Mouse (Mus musculus) MEL (cell line): Measurements from ENCODE around the gene Sema3b. TPM values are rescaled to one million over a fixed set of nuclear protein-coding genes. Genes with fewer than 3 reads are reported as not detected.
A peak's percentile ranks its signal among the peaks of the same experiment; 100 is the strongest.

Experiments used
- DNase-seq: peaks from one replicate; pipeline ENCODE4 v3.0.0; 2011; ENCODE audit warnings: low read depth, low spot score
- H3K27ac ChIP-seq: 2 replicates; pipeline ENCODE4 v1.5.1; 2012; ENCODE audit warnings: low read depth, mild to moderate bottlenecking, control low read depth, low read length, moderate library complexity; ENCODE audit not compliant: control insufficient read depth
- H3K27me3 ChIP-seq, 2 experiments: fragments of 150-350 bp in 1 of 2; sonication (generic) in 1 of 2; 2 replicates each; pipeline ENCODE4 v1.6.1; 2012; ENCODE audit warnings: low read length in 2 of 2, mild to moderate bottlenecking in 2 of 2, improper control_type of control experiment in 1 of 2, moderate library complexity in 1 of 2; ENCODE audit not compliant: insufficient read depth in 2 of 2, control insufficient read depth in 1 of 2
- H3K36me3 ChIP-seq, 2 experiments: 2 replicates each; pipeline ENCODE4 v1.6.1; 2012 to 2014; ENCODE audit warnings: low read length in 2 of 2, improper control_type of control experiment in 1 of 2, inconsistent platforms in 1 of 2, mild to moderate bottlenecking in 1 of 2; ENCODE audit not compliant: insufficient read depth in 2 of 2, control insufficient read depth in 1 of 2
- H3K4me1 ChIP-seq, 2 experiments: fragments of 150-350 bp in 1 of 2; sonication (generic) in 1 of 2; 2 replicates each; pipeline ENCODE4 v1.6.1; 2012; ENCODE audit warnings: low read length in 2 of 2, improper control_type of control experiment in 1 of 2, mild to moderate bottlenecking in 1 of 2; ENCODE audit not compliant: insufficient read depth in 2 of 2, control insufficient read depth in 1 of 2
- H3K4me3 ChIP-seq, 2 experiments: fragments of 150-350 bp in 1 of 2; sonication (generic) in 1 of 2; 2 replicates each; pipeline ENCODE4 v1.5.1; 2012; ENCODE audit warnings: low read depth in 2 of 2, low read length in 2 of 2, mild to moderate bottlenecking in 2 of 2, moderate library complexity in 2 of 2, control low read depth in 1 of 2, improper control_type of control experiment in 1 of 2; ENCODE audit not compliant: control insufficient read depth in 1 of 2, insufficient read depth in 1 of 2
- H3K79me2 ChIP-seq: 2 replicates; pipeline ENCODE4 v1.6.1; 2012; ENCODE audit warnings: mild to moderate bottlenecking, low read length, moderate library complexity; ENCODE audit not compliant: control insufficient read depth, poor library complexity, insufficient read depth
- H3K9ac ChIP-seq: 2 replicates; pipeline ENCODE4 v1.6.1; 2012; ENCODE audit warnings: low read depth, mild to moderate bottlenecking, control low read depth, low read length, moderate library complexity; ENCODE audit not compliant: control insufficient read depth, poor library complexity, severe bottlenecking
- H3K9me3 ChIP-seq: fragments of 150-350 bp; sonication (generic); replicated peaks from 2 replicates; pipeline ENCODE4 v1.6.1; 2012; ENCODE audit warnings: mild to moderate bottlenecking, low read length, improper control_type of control experiment, moderate library complexity; ENCODE audit not compliant: insufficient read depth
- BHLHE40 ChIP-seq: IDR thresholded peaks from 2 replicates; pipeline ENCODE4 v1.6.1; 2012; ENCODE audit warnings: low read depth, mild to moderate bottlenecking, inconsistent platforms, low read length, improper control_type of control experiment, borderline replicate concordance
- CHD2 ChIP-seq: IDR thresholded peaks from 2 replicates; pipeline ENCODE4 v1.6.1; 2011; ENCODE audit warnings: low read length, improper control_type of control experiment
- E2F4 ChIP-seq: IDR thresholded peaks from 2 replicates; pipeline ENCODE4 v1.6.1; 2011; ENCODE audit warnings: low read depth, low read length, improper control_type of control experiment, borderline replicate concordance
- GABPA ChIP-seq: IDR thresholded peaks from 2 replicates; pipeline ENCODE4 v1.6.1; 2012; ENCODE audit warnings: low read depth, mild to moderate bottlenecking, inconsistent platforms, low read length, improper control_type of control experiment, moderate library complexity
- KAT2A ChIP-seq: conservative IDR thresholded peaks from 2 replicates; pipeline ENCODE4 v1.6.1; 2012; ENCODE audit warnings: low read depth, low read length, improper control_type of control experiment, inconsistent platforms
- MAFK ChIP-seq: IDR thresholded peaks from 2 replicates; pipeline ENCODE4 v1.6.1; 2011; ENCODE audit warnings: low read depth, mild to moderate bottlenecking, low read length, improper control_type of control experiment, borderline replicate concordance
- MAX ChIP-seq: IDR thresholded peaks from 2 replicates; pipeline ENCODE4 v1.6.1; 2011; ENCODE audit warnings: low read length, improper control_type of control experiment
- MYB ChIP-seq: IDR thresholded peaks from 2 replicates; pipeline ENCODE4 v1.6.1; 2011; ENCODE audit warnings: mild to moderate bottlenecking, low read depth, low read length, improper control_type of control experiment
- POLR2A ChIP-seq, 2 experiments: IDR thresholded peaks; 2 replicates each; pipeline ENCODE4 v1.6.1; 2011 to 2012; ENCODE audit warnings: low read length in 2 of 2, mild to moderate bottlenecking in 2 of 2, control low read depth in 1 of 2, improper control_type of control experiment in 1 of 2, low read depth in 1 of 2, moderate library complexity in 1 of 2; ENCODE audit not compliant: control insufficient read depth in 1 of 2, insufficient read depth in 1 of 2, poor library complexity in 1 of 2
- RAD21 ChIP-seq: IDR thresholded peaks from 2 replicates; pipeline ENCODE4 v1.6.1; 2011; ENCODE audit warnings: mild to moderate bottlenecking, low read depth, low read length, improper control_type of control experiment
- UBTF ChIP-seq: IDR thresholded peaks from 2 replicates; pipeline ENCODE4 v1.6.1; 2012; ENCODE audit warnings: low read depth, mild to moderate bottlenecking, inconsistent platforms, low read length, improper control_type of control experiment, moderate library complexity, borderline replicate concordance; ENCODE audit not compliant: insufficient read depth
- USF2 ChIP-seq, 2 experiments: IDR thresholded peaks; 2 replicates each; pipeline ENCODE4 v1.6.1; 2011 to 2012; ENCODE audit warnings: improper control_type of control experiment in 2 of 2, low read length in 2 of 2, borderline replicate concordance in 1 of 2, inconsistent platforms in 1 of 2, low read depth in 1 of 2, mild to moderate bottlenecking in 1 of 2; ENCODE audit not compliant: insufficient read depth in 1 of 2
- polyA plus RNA-seq, 2 experiments: library from polyadenylated mRNA; stranded (reverse) in 1 of 2; unstranded in 1 of 2; fragments of >175 nt in 1 of 2; fragments of >200 nt in 1 of 2; gene quantifications; 2 replicates each; pipeline versions ENCODE4 v1.2.1 to v1.2.4; 2012; ENCODE audit warnings: low replicate concordance in 2 of 2, low read depth in 1 of 2; ENCODE audit not compliant: insufficient read length in 2 of 2, insufficient read depth in 1 of 2, missing spikeins in 1 of 2
- total RNA-seq: library from RNA; depleted of rRNA; stranded (reverse); fragments of 300-350 nt; gene quantifications from 2 replicates; pipeline ENCODE4 v1.2.3, GENCODE M21; 2012

Gene Sema3b
- total and polyA plus RNA-seq, 3 experiments: 0.04 to 0.21 TPM; not detected in 1

DNA sequence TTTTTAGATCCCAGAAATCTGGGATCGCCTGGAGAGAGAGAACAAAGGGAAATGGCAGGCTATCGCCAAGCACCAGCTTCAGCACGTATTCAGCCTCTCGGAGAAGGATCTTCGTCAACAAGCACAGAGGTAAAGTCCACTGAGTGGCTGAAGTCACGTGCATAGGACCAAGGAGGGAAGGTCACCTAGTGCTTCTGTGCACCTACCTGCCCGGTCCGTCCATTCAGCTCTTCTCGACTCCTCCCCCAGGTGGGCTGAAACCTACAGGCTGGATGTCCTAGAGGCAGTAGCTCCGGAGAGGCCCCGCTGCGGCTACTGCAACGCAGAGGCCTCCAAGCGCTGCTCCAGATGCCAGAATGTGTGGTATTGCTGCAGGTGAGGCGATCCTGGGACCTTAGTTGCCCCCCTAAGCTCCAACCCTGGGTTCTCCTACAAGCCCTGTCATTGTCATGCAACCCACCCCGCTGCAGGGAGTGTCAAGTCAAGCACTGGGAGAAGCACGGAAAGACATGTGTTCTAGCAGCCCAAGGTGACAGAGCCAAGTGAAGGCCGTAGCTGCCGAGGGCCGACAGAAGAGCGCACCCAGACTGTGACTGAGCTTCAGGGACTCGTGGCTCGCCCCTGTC is 58.4 kb downstream of the Sema3b start:
- TF ChIP-seq MAX (peak; percentile 53; the same call in 1 of the 2 replicates), E2F4 (no peak)
- Histone ChIP-seq H3K36me3 (peaks cover 0 to 15% of the 10 kb centered on the region in 2 experiments; a peak in 2 of 4 replicates), H3K9ac (peak overlapping the region; percentile 67), H3K4me3 (peak overlapping the region; percentile 47 to 55; a peak in 3 of 4 replicates), H3K4me1 (peaks cover 10 to 25% of the 10 kb centered on the region in 2 experiments), H3K79me2 (peaks cover 18% of the 10 kb centered on the region), H3K9me3 (no peaks in the 10 kb centered on the region), H3K27me3 (no peaks in the 10 kb centered on the region), H3K27ac (no peak overlapping the region)
- DNase-seq: no peak

- H3K9me3 ChIP-seq: no peaks in the 10 kb centered on the region
- DNase-seq: no peak
- no peaks in the 10 kb centered on the region for H3K27me3 ChIP-seq
- TF ChIP-seq GABPA: no peak
- no peak for TF ChIP-seq KAT2A
- TF ChIP-seq UBTF: no peak
- TF ChIP-seq MAFK: no peak
- no peak for TF ChIP-seq USF2 (IDR thresholded peaks at IDR 0.05; ENCODE audit: borderline replicate concordance in 1 of 2, insufficient read depth in 1 of 2, low read depth in 1 of 2, low read length in 2 of 2)
- TF ChIP-seq RAD21: no peak
- TF ChIP-seq POLR2A (IDR thresholded peaks at IDR 0.05; ENCODE audit: control insufficient read depth in 1 of 2, insufficient read depth in 1 of 2, low read depth in 1 of 2, low read length in 2 of 2, poor library complexity in 1 of 2): no peak
- TF ChIP-seq BHLHE40: no peak
- no peak for TF ChIP-seq CHD2
- TF ChIP-seq MYB: no peak
- H3K79me2 ChIP-seq: peaks cover 7% of the 10 kb centered on the region
- H3K27ac ChIP-seq: no peak overlapping the region
- no peak overlapping the region for H3K9ac ChIP-seq
- H3K36me3 ChIP-seq: peaks cover 0 to 14% of the 10 kb centered on the region in 2 experiments; a peak in 2 of 4 replicates
- peaks cover 10 to 25% of the 10 kb centered on the region in 2 experiments for H3K4me1 ChIP-seq
- no peak overlapping the region for H3K4me3 ChIP-seq
Measured at GRCm38 (mm10) chr9:107549297-107550074, 59.5 kb downstream of the Sema3b start.
